Mouse (Mus musculus): ENCODE measurements at regions not wholly inside any gene's neighbourhood (a gene's known extent, or its start where the extent isn't known, plus 50 kb on each side); places are given as distances from the start of the nearest gene placed in this dataset.

DNA sequence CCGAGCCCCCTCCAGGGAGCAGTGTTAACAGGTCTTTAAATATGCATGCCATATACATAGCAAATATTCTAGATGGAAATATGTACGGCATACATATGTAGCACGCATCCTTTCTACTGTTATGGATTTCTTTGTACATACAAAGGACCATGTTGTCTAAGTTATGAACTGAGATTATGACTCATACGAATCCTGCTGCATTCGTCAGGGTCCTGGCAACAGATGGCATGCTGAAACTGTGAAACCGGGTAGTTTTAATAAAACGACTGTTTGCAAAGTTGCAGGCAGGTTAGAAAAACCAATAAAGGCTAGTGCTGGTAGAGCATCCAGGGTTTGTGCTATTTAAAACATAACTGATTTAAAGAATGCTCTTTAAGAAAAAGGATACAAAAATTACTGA is 88.8 kb upstream of the Tlk1 start:
- DNase-seq = no peak

DNA sequence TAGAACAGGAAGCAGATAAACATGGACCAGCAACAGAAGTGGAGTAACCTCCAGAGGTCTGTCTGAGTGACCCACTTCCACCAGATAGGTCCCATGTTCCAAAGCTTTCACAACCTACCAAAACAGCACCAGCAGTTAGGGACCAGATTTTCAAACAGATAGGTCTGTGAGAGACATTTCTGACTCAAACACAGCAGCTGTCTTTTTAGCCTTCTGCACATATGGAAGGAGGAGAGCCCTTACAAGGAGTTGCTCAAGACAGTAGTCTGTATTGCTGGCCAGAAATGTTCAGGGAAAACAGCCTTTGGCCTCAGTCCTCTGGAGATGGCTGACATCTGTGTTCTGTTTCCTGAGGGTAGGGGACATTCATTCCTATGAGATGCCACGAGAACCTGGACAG is 83.9 kb upstream of the Tlk1 start:
- no peak for DNase-seq

DNA sequence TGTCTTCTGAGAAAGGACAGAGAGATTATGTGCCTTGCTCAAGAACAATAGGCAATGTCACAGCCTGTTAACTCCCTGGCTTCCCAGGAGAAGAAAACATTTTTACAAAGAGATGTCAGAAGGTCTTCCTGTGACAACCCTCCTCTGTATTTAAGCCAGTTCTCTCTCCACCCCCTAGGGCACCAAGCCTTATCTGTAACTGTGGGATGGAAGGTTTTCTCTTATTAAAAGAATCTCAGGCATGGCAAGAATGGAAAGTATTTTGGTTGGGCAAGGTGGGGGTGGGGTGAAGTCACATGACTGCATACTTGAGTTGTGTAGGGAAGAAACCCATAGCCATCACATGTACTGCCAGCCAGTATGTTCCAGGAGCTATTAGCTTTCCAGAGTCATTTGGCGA is 83.1 kb upstream of the Tlk1 start:
- DNase-seq = peak in 1 of 2 experiments; percentile 27

DNA sequence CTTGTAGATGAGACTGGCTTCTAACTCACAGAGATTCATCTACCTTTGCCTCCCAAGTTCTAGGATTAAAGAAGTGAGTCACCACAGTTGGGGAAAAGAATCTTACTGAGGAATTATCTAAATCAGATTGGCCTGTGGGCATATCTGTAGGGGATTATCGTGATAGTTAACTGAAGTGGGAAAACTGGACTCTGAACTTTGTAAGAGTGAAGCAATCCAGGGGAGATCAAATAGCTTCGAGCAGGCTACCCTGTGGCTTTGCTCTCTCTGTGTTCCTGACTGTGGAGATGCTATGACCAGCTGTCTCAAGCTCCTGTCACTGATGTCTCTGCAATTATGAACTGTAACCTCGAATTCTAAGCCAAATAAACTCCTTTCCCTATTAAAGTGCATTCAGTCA is 80.7 kb upstream of the Tlk1 start:
- DNase-seq = no peak

DNA sequence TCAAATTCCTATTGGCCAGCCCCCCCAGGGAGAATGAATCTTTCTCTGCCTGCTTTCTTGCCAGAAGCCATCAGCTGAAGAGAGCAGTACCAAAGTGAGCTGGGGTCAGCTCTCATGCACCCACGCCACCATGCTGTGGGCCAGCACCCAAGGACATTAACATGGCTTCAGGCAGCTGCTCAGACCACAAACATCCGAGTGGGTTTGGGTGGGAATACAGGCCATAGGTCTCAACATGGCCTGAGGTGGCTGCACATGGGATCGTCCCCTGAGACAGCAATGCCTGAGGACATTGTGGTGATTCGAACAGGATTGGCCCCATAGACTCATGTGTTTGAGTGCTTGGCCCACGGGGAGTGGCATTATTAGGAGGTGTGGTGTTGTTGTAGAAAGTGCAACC is 78.9 kb upstream of the Tlk1 start:
- DNase-seq = no peak

DNA sequence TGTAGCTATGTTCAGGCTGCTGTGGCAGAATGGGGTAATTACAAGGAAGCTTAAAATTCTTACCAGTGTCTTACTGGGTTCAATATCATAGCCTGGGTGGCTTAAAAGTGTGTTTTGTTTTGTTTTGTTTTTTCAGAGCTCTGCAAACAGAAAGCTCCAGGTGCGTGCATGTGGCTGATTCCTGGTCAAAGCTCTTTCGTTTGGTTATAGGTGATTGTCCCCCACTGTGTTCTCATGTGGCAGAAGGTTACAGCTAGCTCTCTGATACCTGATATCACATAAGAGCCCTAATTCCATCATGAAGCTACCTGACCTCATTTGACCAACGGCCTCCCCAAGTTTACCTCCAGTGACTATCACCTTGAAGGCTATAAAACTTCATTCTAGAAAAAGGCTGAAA is 76.7 kb upstream of the Tlk1 start:
- DNase-seq = no peak

DNA sequence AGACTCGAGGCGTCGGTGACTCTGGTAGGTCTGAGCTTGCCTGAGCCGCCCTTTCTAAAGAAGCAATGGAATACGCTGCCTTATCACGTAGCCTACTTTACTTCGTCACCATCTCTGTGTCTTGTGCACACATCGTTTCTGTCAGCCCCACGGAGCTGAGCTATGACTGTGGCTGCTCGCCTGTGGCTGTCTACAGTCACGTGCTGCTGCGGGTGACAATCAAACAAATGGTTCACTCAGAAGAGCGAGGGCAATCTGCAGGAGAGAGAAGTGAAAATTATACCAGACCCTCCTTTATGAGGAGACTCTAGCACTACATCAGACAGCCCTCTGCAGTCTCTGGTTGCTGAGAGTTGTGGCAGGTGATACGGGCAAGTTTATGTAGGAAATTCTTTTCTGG is 76.0 kb upstream of the Tlk1 start:
- DNase-seq = peak; percentile 17 to 37

DNA sequence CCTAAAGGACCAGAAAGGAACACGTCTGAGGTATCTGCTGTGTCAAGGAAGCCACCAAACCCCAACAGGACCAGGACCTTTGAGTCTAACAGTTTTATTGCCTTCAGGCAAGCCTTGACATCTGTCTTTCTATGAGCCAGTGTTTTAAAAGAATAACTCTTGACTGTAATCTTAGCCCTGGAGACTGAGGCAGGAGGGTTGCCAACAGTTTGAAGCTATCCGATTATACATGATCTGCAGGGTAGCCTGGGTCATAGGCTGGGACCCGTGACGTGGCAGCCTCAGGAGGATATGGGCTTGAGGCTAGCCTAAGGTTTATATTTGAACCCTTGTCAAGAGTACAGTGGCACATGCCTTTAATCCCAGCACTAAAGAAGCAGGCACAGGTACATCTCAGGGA is 73.5 kb upstream of the Tlk1 start:
- no peak for DNase-seq

DNA sequence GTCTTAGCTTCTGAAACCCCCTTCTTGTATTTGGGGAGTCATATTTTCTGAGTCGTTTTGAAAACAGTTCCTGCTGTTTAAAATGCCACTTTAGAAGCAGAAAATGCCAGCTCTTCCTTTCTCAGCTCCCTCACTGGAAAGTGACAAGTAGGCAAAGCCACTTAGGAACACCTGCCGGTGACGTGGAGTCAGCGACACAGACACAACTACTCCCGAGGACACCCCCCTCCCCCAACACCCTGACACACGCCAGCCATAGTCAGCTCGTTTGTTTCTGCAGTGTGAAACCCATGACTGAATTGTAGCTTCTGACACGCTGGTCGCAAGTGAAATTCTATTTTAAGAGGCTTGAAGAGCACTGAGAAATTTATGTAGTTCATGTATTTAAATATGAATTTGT is 72.9 kb upstream of the Tlk1 start:
- DNase-seq = no peak

DNA sequence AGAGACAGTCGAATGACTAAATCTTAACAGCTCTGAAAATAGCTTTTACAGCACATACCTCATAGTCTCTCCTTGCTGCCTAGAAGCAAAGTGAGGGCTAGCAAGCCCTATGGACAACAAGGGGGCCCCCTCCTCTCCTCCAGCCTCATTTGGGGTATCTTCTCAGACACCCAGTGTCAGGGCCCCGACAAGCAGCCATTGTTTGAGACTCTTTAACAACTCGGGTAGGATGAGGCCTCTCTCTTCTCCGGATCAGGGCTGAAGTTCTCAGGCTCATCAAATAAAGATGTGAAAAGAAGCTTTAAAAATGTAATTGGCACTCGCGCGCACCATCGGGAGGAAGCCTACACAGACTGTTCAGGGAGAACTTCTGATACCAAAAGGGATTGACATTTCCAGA is 71.8 kb upstream of the Tlk1 start:
- no peak for DNase-seq

DNA sequence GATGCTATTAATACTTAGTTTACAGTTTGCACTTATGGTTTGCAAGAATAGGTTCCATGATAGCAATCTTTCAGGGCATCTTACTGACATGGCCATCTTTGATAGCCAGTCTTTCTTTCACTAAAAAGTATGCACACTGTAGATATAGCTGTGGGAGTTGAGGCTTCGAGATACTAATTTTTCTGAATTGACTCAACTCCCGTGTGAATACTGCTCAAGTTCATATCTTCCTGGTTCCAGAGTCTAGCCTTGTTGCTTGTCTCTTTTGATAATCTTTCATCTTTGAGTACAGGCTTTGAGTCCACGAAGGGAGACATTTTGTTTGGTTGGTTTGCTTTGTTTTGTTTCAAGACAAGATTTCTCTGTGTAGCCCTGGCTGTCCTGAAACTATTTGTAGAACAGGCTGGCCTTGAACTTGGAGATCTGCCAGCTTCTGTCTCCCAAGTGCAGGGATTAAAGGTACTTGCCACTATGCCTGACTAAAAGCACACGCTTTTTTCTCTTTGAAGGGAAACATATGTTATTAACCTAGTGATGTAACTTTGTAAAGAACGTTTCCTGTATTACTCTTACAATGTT is 64.1 kb upstream of the Tlk1 start:
- peak in 1 of 2 experiments; percentile 43 for DNase-seq

DNA sequence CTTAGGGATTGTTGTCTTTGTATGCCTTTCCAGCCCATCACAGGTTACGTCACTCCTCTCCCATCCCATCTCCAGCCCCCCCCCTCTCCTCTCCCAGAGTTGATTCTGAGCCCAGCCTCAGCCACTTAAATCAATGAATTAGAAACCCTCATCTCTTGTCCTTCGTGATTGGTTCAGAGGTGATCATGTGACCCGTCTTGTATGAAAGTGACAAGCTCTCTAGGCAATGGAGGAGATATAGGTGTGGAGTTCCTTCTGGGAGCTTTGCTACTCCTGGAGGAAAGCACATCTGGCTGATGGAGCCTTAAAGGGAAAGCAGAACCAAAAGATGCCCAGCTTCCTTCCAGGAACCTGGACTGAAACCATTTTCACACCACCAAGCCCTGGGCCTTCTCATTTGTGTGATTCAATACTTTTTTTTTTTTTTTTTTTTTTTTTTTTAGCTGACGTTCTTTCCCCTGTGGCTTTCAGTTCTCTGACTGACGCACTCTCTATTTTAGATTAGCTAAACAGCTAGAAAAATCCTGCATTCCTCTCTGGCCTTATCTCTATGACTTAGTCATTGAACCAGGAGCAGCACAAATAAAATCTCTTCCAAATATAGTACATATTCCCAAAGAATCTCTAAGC is 63.4 kb upstream of the Tlk1 start:
- no peak for DNase-seq

DNA sequence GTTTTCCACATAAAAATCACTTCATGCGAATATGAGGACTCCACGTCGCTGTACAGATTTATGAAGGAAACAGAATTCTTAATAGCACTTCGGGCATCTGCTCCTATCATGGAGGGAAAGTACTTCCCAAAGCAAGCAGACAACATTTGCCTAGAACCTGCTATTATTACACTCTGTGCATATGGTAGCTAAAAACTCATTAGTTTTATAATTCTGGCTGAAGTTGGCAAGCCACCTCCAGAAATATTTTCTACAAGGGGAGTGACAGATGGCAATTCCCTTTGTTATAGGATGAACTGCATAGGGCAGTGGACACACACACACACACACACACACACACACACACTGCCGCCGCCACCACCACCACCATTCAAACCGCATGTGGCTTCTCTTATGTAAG is 61.3 kb upstream of the Tlk1 start:
- no peak for DNase-seq

DNA sequence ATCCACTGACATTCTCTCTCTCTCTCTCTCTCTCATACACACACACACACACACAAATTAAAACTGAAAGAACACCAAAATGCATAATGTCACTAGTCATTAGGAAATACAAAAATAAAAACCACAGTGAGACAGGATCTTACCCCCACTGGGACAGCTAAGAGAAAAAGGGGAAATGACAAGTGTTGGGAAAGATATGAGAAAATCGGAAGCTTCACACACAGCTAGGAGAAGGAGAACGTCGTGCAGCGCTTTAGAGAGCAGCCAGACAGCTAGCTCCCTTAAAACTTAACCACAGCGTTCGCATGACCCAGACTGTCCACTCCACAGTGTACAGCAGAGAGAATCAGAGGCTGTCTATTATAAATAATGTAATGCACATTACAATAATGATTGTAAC is 60.1 kb upstream of the Tlk1 start:
- no peak for DNase-seq

DNA sequence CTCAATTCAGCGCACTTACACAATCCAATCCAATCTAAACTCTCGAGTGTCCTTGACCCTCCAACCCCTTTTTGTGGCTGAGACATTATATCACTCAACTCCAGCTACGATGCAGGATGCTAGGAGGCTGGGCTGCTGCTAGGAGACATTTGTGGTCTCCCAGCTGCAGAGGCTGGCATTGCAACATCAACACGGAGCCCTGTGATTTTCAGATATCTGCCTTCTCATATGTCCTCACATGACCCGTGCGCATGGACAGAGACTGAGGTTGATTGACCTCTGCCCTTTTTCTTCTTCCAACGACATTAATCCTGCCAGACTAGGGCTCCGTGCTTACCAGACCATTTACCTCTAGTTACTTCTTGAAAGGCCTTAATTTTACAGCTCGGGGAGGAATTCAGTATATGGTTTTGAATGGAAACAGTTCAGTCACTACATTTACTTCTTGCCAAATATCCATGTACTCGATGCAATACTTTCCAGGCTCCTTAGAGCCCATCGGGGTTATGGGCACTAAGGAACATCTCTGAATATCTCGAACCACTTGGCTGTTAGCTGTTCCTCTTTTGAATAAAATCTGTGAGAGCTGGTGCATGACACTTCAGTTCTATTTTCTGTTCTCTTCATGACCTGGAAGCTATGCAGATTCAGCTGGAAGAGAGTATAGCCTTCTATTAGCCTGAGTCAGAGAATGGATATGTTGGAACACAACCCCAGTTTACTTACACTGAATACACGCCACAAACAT is 52.0 kb upstream of the Tlk1 start:
- peak; percentile 35 to 52 for DNase-seq

DNA sequence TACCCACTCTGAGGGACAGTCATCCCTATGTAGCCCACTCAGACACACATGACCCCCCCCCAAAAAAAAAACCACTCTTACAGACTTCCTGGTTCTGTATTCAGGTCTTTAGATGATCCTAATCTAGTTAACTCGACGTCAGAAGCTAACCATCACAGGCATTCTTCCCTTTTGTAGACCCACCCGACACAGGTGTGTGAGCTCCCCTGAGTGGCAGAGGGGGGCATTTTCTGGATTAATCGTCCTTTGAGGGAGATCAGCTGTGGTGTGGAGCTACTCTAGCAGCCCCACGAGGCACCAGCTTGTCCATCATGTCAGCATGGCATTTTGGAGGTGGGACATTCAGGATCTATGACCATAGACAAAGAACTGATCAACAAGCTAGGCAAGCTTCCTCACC is 50.7 kb upstream of the Tlk1 start:
- DNase-seq = no peak
